Mouse (Mus musculus) layer of hippocampus, adult 9-11 months (tissue): Measurements from ENCODE around the gene Cd300lg.

ENCODE experiments used
- DNase-seq: peaks from one replicate; pipeline ENCODE4 v3.0.0; 2022

The Cd300lg gene

GRCm38 (mm10) chr11:102041350-102041949 is at the start of gene Cd300lg:
Cd300lg (plus strand) TSS chr11:102041509.
- DNase-seq, result no peak

- DNase-seq, result no peak
Observed at GRCm38 (mm10) chr11:101991813-101992212, 49.5 kb upstream of the Cd300lg start.

GRCm38 (mm10) chr11:101992411-101992810 is 48.9 kb upstream of the Cd300lg start:
- DNase-seq, result no peak

- DNase-seq, result no peak
Observed at GRCm38 (mm10) chr11:101994100-101994499, 47.2 kb upstream of the Cd300lg start.

GRCm38 (mm10) chr11:101995938-101996337 is 45.4 kb upstream of the Cd300lg start:
- no peak for DNase-seq

GRCm38 (mm10) chr11:101998258-101998657 is 43.1 kb upstream of the Cd300lg start:
- no peak for DNase-seq

GRCm38 (mm10) chr11:101999466-101999865 is 41.8 kb upstream of the Cd300lg start:
- DNase-seq, result no peak

- no peak for DNase-seq
Observed at GRCm38 (mm10) chr11:102004251-102004650, 37.1 kb upstream of the Cd300lg start.

- DNase-seq, result no peak
Observed at GRCm38 (mm10) chr11:102006271-102006670, 35.0 kb upstream of the Cd300lg start.

GRCm38 (mm10) chr11:102006688-102007087 is 34.6 kb upstream of the Cd300lg start:
- DNase-seq, result no peak

- DNase-seq, result no peak
Observed at GRCm38 (mm10) chr11:102008372-102008771, 32.9 kb upstream of the Cd300lg start.

GRCm38 (mm10) chr11:102008954-102009637 is 32.2 kb upstream of the Cd300lg start:
- DNase-seq, result no peak

- DNase-seq, result peak; percentile 76
Observed at GRCm38 (mm10) chr11:102010140-102010539, 31.2 kb upstream of the Cd300lg start.

- no peak for DNase-seq
Observed at GRCm38 (mm10) chr11:102011510-102011909, 29.8 kb upstream of the Cd300lg start.

GRCm38 (mm10) chr11:102013201-102013600 is 28.1 kb upstream of the Cd300lg start:
- no peak for DNase-seq

- no peak for DNase-seq
Observed at GRCm38 (mm10) chr11:102015472-102015871, 25.8 kb upstream of the Cd300lg start.

GRCm38 (mm10) chr11:102016136-102016535 is 25.2 kb upstream of the Cd300lg start:
- DNase-seq, result no peak

GRCm38 (mm10) chr11:102019736-102020135 is 21.6 kb upstream of the Cd300lg start:
- no peak for DNase-seq

- DNase-seq, result no peak
Observed at GRCm38 (mm10) chr11:102021196-102021595, 20.1 kb upstream of the Cd300lg start.

- DNase-seq, result no peak
Observed at GRCm38 (mm10) chr11:102023406-102023805, 17.9 kb upstream of the Cd300lg start.

GRCm38 (mm10) chr11:102024084-102024758 is 17.1 kb upstream of the Cd300lg start:
- no peak for DNase-seq

GRCm38 (mm10) chr11:102024875-102025274 is 16.4 kb upstream of the Cd300lg start:
- DNase-seq, result no peak

GRCm38 (mm10) chr11:102025354-102025753 is 16.0 kb upstream of the Cd300lg start:
- no peak for DNase-seq
